Mouse (Mus musculus): ENCODE data around the gene Fbxw7. TPM values are rescaled to one million over a fixed set of nuclear protein-coding genes. Genes with fewer than 3 reads are reported as not detected.

The Fbxw7 gene
- polyA plus RNA-seq, 1 experiment from 2014 or later: 8.4 TPM

DNA sequence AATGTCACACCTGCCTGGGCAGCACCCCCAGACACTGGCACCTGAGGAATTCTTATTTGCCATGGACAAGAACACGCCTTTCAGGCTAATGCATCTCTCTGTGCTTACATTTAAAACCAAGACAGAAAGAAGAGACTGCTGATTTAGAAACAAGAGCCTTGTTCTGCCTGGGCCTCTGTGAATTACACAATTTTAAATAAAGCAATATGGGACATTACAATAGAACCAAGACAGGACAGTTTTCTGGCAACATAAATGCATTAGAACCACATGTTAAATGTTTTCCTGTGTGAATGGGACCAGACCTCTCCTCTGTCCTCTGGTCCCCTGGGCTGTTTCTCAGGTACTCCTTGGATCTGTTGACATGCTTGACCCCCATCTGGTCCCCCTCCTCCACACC is 39.0 kb upstream of the Fbxw7 start:
- Histone ChIP-seq H3K4me3 (ENCODE audit: low read depth, low read length) (no peak overlapping the region), H3K4me2 (no peak overlapping the region), H3K9me3 (replicated peaks; ENCODE audit: control insufficient read depth, low read length) (no peaks in the 10 kb centered on the region), H3K4me1 (ENCODE audit: control insufficient read depth, insufficient read depth, low read length) (no peaks in the 10 kb centered on the region), H3K27ac (ENCODE audit: low read depth, low read length) (no peak overlapping the region), H3K27me3 (ENCODE audit: control insufficient read depth, insufficient read depth, low read length) (no peaks in the 10 kb centered on the region), H3K36me3 (ENCODE audit: control insufficient read depth, insufficient read depth, low read length) (no peaks in the 10 kb centered on the region), H3K9ac (ENCODE audit: low read depth, low read length) (no peak overlapping the region)
- ATAC-seq (replicated peaks; ENCODE audit: insufficient number of reproducible peaks, low FRiP score, low TSS enrichment): no peak
- WGBS (ENCODE audit: insufficient replicate concordance): 76% methylated on average over 1 of the region's 1 CpGs

GRCm38 (mm10) chr3:84787914-84788313 is 27.2 kb upstream of the Fbxw7 start:
- H3K9me3 ChIP-seq (replicated peaks; ENCODE audit: control insufficient read depth, low read length): no peaks in the 10 kb centered on the region
- H3K27ac ChIP-seq (ENCODE audit: low read depth, low read length): no peak overlapping the region
- no peak overlapping the region for H3K4me3 ChIP-seq (ENCODE audit: low read depth, low read length)
- 88% methylated on average over 4 of the region's 4 CpGs for WGBS (ENCODE audit: insufficient replicate concordance)
- no peaks in the 10 kb centered on the region for H3K36me3 ChIP-seq (ENCODE audit: control insufficient read depth, insufficient read depth, low read length)
- no peak overlapping the region for H3K9ac ChIP-seq (ENCODE audit: low read depth, low read length)
- no peaks in the 10 kb centered on the region for H3K4me1 ChIP-seq (ENCODE audit: control insufficient read depth, insufficient read depth, low read length)
- no peak for ATAC-seq (replicated peaks; ENCODE audit: insufficient number of reproducible peaks, low FRiP score, low TSS enrichment)
- H3K4me2 ChIP-seq: no peak overlapping the region
- H3K27me3 ChIP-seq (ENCODE audit: control insufficient read depth, insufficient read depth, low read length): no peaks in the 10 kb centered on the region

GRCm38 (mm10) chr3:84804036-84804435 is 11.0 kb upstream of the Fbxw7 start:
- Histone ChIP-seq H3K9me3 (replicated peaks; ENCODE audit: control insufficient read depth, low read length) (no peaks in the 10 kb centered on the region), H3K4me1 (ENCODE audit: control insufficient read depth, insufficient read depth, low read length) (no peaks in the 10 kb centered on the region; the same call in none of the 2 replicates), H3K9ac (ENCODE audit: low read depth, low read length) (no peak overlapping the region), H3K4me2 (no peak overlapping the region), H3K36me3 (ENCODE audit: control insufficient read depth, insufficient read depth, low read length) (no peaks in the 10 kb centered on the region), H3K4me3 (ENCODE audit: low read depth, low read length) (no peak overlapping the region), H3K27me3 (ENCODE audit: control insufficient read depth, insufficient read depth, low read length) (no peaks in the 10 kb centered on the region), H3K27ac (ENCODE audit: low read depth, low read length) (no peak overlapping the region)
- WGBS (ENCODE audit: insufficient replicate concordance): 22% methylated on average over 9 of the region's 9 CpGs
- ATAC-seq (replicated peaks; ENCODE audit: insufficient number of reproducible peaks, low FRiP score, low TSS enrichment): no peak

DNA sequence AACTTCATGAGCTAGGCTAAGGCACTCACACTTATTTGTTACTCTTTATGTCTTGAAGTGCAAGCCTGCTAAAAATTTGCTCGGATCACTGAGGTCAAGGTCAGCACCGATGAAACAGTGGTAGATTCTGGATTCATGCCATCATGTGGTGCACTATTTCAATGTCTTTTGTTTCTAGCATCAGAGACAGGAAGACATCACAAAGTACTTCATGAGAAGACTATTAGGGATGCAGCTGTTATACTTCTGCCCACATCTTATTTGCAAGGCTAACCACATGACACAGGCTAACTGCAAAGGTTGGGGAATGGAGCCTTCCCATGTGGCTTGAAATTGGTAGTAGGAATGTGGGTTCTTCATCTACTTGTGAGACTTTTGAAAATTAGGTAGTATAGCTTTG is 8.9 kb upstream of the Fbxw7 start:
- no peaks in the 10 kb centered on the region for H3K36me3 ChIP-seq (ENCODE audit: control insufficient read depth, insufficient read depth, low read length)
- H3K9me3 ChIP-seq (replicated peaks; ENCODE audit: control insufficient read depth, low read length): no peaks in the 10 kb centered on the region
- no peak for ATAC-seq (replicated peaks; ENCODE audit: insufficient number of reproducible peaks, low FRiP score, low TSS enrichment)
- H3K4me1 ChIP-seq (ENCODE audit: control insufficient read depth, insufficient read depth, low read length): no peaks in the 10 kb centered on the region; the same call in 1 of the 2 replicates
- no peak overlapping the region for H3K4me2 ChIP-seq
- WGBS (ENCODE audit: insufficient replicate concordance): 70% methylated on average over 2 of the region's 2 CpGs
- no peak overlapping the region for H3K27ac ChIP-seq (ENCODE audit: low read depth, low read length)
- H3K4me3 ChIP-seq (ENCODE audit: low read depth, low read length): no peak overlapping the region
- H3K27me3 ChIP-seq (ENCODE audit: control insufficient read depth, insufficient read depth, low read length): no peaks in the 10 kb centered on the region
- no peak overlapping the region for H3K9ac ChIP-seq (ENCODE audit: low read depth, low read length)

DNA sequence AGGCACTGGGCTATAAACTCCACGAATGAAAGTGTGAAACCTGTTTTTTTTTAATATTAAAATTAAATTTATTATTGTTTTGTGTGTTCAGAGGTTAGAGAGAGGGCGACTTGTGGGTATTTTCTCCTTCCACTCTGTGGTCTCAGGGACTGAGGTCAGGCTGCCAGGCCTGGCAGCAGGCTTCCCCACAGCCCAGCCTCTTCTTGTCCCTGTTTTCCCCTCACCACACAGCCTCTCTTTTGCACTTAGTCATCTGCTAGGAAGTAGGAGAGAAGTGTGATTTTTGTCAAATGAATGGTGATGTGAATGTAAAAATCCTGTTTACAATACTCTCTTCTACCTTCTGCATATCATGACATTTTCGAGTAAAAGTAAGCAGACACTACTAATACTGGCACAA is 7.2 kb upstream of the Fbxw7 start:
- no peak for ATAC-seq (replicated peaks; ENCODE audit: insufficient number of reproducible peaks, low FRiP score, low TSS enrichment)
- Histone ChIP-seq H3K9ac (ENCODE audit: low read depth, low read length) (no peak overlapping the region), H3K36me3 (ENCODE audit: control insufficient read depth, insufficient read depth, low read length) (no peaks in the 10 kb centered on the region), H3K4me3 (ENCODE audit: low read depth, low read length) (no peak overlapping the region), H3K27me3 (ENCODE audit: control insufficient read depth, insufficient read depth, low read length) (no peaks in the 10 kb centered on the region), H3K9me3 (replicated peaks; ENCODE audit: control insufficient read depth, low read length) (no peaks in the 10 kb centered on the region), H3K4me2 (no peak overlapping the region), H3K27ac (ENCODE audit: low read depth, low read length) (no peak overlapping the region), H3K4me1 (ENCODE audit: control insufficient read depth, insufficient read depth, low read length) (peaks cover 1% of the 10 kb centered on the region; the same call in 1 of the 2 replicates)
- 75% methylated on average over 3 of the region's 3 CpGs for WGBS (ENCODE audit: insufficient replicate concordance)

- H3K4me2 ChIP-seq: no peak overlapping the region
- no peak overlapping the region for H3K9ac ChIP-seq (ENCODE audit: low read depth, low read length)
- H3K4me1 ChIP-seq (ENCODE audit: control insufficient read depth, insufficient read depth, low read length): peaks cover 5% of the 10 kb centered on the region; the same call in 1 of the 2 replicates
- no peak overlapping the region for H3K4me3 ChIP-seq (ENCODE audit: low read depth, low read length)
- H3K36me3 ChIP-seq (ENCODE audit: control insufficient read depth, insufficient read depth, low read length): no peaks in the 10 kb centered on the region
- no peaks in the 10 kb centered on the region for H3K9me3 ChIP-seq (replicated peaks; ENCODE audit: control insufficient read depth, low read length)
- no peaks in the 10 kb centered on the region for H3K27me3 ChIP-seq (ENCODE audit: control insufficient read depth, insufficient read depth, low read length)
- no peak for ATAC-seq (replicated peaks; ENCODE audit: insufficient number of reproducible peaks, low FRiP score, low TSS enrichment)
- H3K27ac ChIP-seq (ENCODE audit: low read depth, low read length): no peak overlapping the region
These were observed 6.2 kb upstream of the Fbxw7 start for GRCm38 (mm10) chr3:84808906-84809305.

DNA sequence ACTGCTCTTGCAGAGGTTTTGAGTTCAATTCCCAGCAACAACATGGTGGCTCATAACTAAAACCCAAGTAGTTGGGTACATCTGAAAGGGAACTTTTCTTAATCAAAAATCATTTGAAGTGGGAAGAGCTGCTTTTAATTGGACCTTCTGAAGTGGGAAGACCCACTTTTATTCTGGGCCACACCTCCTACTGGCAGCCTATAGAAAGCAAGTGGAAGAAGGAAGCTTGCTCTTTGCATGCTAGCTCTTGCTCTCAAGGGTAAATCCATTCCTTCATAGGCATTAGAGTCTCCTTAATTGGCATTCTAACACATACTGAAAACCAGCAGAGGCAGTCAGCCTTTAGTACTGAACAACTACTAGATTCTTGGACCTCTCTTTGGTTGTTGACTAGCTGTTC is 4.3 kb upstream of the Fbxw7 start:
- Histone ChIP-seq H3K36me3 (ENCODE audit: control insufficient read depth, insufficient read depth, low read length) (no peaks in the 10 kb centered on the region), H3K27me3 (ENCODE audit: control insufficient read depth, insufficient read depth, low read length) (no peaks in the 10 kb centered on the region), H3K27ac (ENCODE audit: low read depth, low read length) (no peak overlapping the region), H3K4me2 (no peak overlapping the region), H3K4me1 (ENCODE audit: control insufficient read depth, insufficient read depth, low read length) (peaks cover 8% of the 10 kb centered on the region; the same call in 1 of the 2 replicates), H3K9ac (ENCODE audit: low read depth, low read length) (no peak overlapping the region), H3K9me3 (replicated peaks; ENCODE audit: control insufficient read depth, low read length) (no peaks in the 10 kb centered on the region), H3K4me3 (ENCODE audit: low read depth, low read length) (no peak overlapping the region)
- no peak for ATAC-seq (replicated peaks; ENCODE audit: insufficient number of reproducible peaks, low FRiP score, low TSS enrichment)

DNA sequence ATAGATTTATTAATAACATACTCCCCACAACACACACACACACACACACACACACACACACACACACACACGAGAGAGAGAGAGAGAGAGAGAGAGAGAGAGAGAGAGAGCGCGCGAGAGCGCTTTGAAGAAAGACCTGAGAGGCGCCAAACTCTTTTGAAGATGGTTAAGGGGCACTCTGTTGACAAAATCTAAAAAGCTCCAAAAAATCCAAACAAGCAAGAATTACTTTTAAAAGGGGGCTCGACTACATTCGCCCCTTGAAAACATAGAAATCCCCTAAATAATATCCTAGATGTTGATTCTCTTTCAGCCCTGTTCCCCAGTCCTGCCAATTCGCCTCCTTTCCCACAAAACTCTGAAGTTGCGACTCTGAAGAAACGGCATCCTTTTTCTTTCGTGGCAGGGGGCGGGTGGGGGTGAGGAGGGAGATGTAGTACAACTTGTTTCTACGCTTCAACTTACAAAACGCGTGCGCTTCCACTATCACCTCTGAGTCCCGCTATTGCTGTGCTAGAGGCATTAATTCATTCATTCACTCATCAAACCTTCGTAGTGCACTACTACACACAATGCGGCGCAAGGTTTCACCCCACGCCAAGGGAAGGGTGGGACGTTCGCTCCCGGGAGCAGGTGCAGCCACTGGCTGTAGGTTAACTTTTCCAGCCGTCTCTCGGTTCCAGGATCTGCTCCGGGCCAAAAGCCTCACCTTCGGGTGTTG is 1.5 kb upstream of the Fbxw7 start:
- no peaks in the 10 kb centered on the region for H3K27me3 ChIP-seq (ENCODE audit: control insufficient read depth, insufficient read depth, low read length)
- peak; percentile 27; the same call in 1 of the 2 replicates for ATAC-seq (replicated peaks; ENCODE audit: insufficient number of reproducible peaks, low FRiP score, low TSS enrichment)
- H3K27ac ChIP-seq (ENCODE audit: low read depth, low read length): peak overlapping the region; percentile 94
- H3K4me1 ChIP-seq (ENCODE audit: control insufficient read depth, insufficient read depth, low read length): peaks cover 15% of the 10 kb centered on the region; the same call in 1 of the 2 replicates
- under 1% methylated on average over 29 of the region's 29 CpGs for WGBS (ENCODE audit: insufficient replicate concordance)
- no peaks in the 10 kb centered on the region for H3K9me3 ChIP-seq (replicated peaks; ENCODE audit: control insufficient read depth, low read length)
- H3K9ac ChIP-seq (ENCODE audit: low read depth, low read length): peak overlapping the region; percentile 89
- peak overlapping the region; percentile 99 for H3K4me2 ChIP-seq
- no peaks in the 10 kb centered on the region for H3K36me3 ChIP-seq (ENCODE audit: control insufficient read depth, insufficient read depth, low read length)
- peak overlapping the region; percentile 99 for H3K4me3 ChIP-seq (ENCODE audit: low read depth, low read length)

- Histone ChIP-seq H3K9ac (ENCODE audit: low read depth, low read length) (peak overlapping the region; percentile 89), H3K27me3 (ENCODE audit: control insufficient read depth, insufficient read depth, low read length) (no peaks in the 10 kb centered on the region), H3K27ac (ENCODE audit: low read depth, low read length) (peak overlapping the region; percentile 97), H3K4me2 (peak overlapping the region; percentile 99), H3K4me3 (ENCODE audit: low read depth, low read length) (peak overlapping the region; percentile 99), H3K4me1 (ENCODE audit: control insufficient read depth, insufficient read depth, low read length) (peaks cover 15% of the 10 kb centered on the region; the same call in 1 of the 2 replicates), H3K36me3 (ENCODE audit: control insufficient read depth, insufficient read depth, low read length) (no peaks in the 10 kb centered on the region), H3K9me3 (replicated peaks; ENCODE audit: control insufficient read depth, low read length) (no peaks in the 10 kb centered on the region)
- ATAC-seq (replicated peaks; ENCODE audit: insufficient number of reproducible peaks, low FRiP score, low TSS enrichment): peak; percentile 99
- 0% methylated on average over 38 of the region's 60 CpGs for WGBS (ENCODE audit: insufficient replicate concordance)
These were observed 809 bp upstream of the Fbxw7 start for GRCm38 (mm10) chr3:84814157-84814761.
